Mouse (Mus musculus) MEL (cell line): ENCODE results near the gene Gm42791. TPM values are rescaled to one million over a fixed set of nuclear protein-coding genes. Genes with fewer than 3 reads are reported as not detected.

Experiments used
- DNase-seq: peaks from one replicate; pipeline ENCODE4 v3.0.0; 2011; ENCODE audit warnings: low read depth, low spot score
- H3K27ac ChIP-seq: 2 replicates; pipeline ENCODE4 v1.5.1; 2012; ENCODE audit warnings: low read depth, mild to moderate bottlenecking, control low read depth, low read length, moderate library complexity; ENCODE audit not compliant: control insufficient read depth
- H3K27me3 ChIP-seq, 2 experiments: fragments of 150-350 bp in 1 of 2; sonication (generic) in 1 of 2; 2 replicates each; pipeline ENCODE4 v1.6.1; 2012; ENCODE audit warnings: low read length in 2 of 2, mild to moderate bottlenecking in 2 of 2, improper control_type of control experiment in 1 of 2, moderate library complexity in 1 of 2; ENCODE audit not compliant: insufficient read depth in 2 of 2, control insufficient read depth in 1 of 2
- H3K36me3 ChIP-seq, 2 experiments: 2 replicates each; pipeline ENCODE4 v1.6.1; 2012 to 2014; ENCODE audit warnings: low read length in 2 of 2, improper control_type of control experiment in 1 of 2, inconsistent platforms in 1 of 2, mild to moderate bottlenecking in 1 of 2; ENCODE audit not compliant: insufficient read depth in 2 of 2, control insufficient read depth in 1 of 2
- H3K4me1 ChIP-seq, 2 experiments: fragments of 150-350 bp in 1 of 2; sonication (generic) in 1 of 2; 2 replicates each; pipeline ENCODE4 v1.6.1; 2012; ENCODE audit warnings: low read length in 2 of 2, improper control_type of control experiment in 1 of 2, mild to moderate bottlenecking in 1 of 2; ENCODE audit not compliant: insufficient read depth in 2 of 2, control insufficient read depth in 1 of 2
- H3K4me3 ChIP-seq, 2 experiments: fragments of 150-350 bp in 1 of 2; sonication (generic) in 1 of 2; 2 replicates each; pipeline ENCODE4 v1.5.1; 2012; ENCODE audit warnings: low read depth in 2 of 2, low read length in 2 of 2, mild to moderate bottlenecking in 2 of 2, moderate library complexity in 2 of 2, control low read depth in 1 of 2, improper control_type of control experiment in 1 of 2; ENCODE audit not compliant: control insufficient read depth in 1 of 2, insufficient read depth in 1 of 2
- H3K79me2 ChIP-seq: 2 replicates; pipeline ENCODE4 v1.6.1; 2012; ENCODE audit warnings: mild to moderate bottlenecking, low read length, moderate library complexity; ENCODE audit not compliant: control insufficient read depth, poor library complexity, insufficient read depth
- H3K9ac ChIP-seq: 2 replicates; pipeline ENCODE4 v1.6.1; 2012; ENCODE audit warnings: low read depth, mild to moderate bottlenecking, control low read depth, low read length, moderate library complexity; ENCODE audit not compliant: control insufficient read depth, poor library complexity, severe bottlenecking
- H3K9me3 ChIP-seq: fragments of 150-350 bp; sonication (generic); replicated peaks from 2 replicates; pipeline ENCODE4 v1.6.1; 2012; ENCODE audit warnings: mild to moderate bottlenecking, low read length, improper control_type of control experiment, moderate library complexity; ENCODE audit not compliant: insufficient read depth
- CTCF ChIP-seq, 3 experiments: IDR thresholded peaks in 2 of 3; conservative IDR thresholded peaks in 1 of 3; 2 replicates each; pipeline ENCODE4 v1.5.1; 2011 to 2012; ENCODE audit warnings: low read length in 3 of 3, low read depth in 2 of 3, mild to moderate bottlenecking in 2 of 3, improper control_type of control experiment in 1 of 3, inconsistent platforms in 1 of 3, mixed read lengths in 1 of 3, moderate library complexity in 1 of 3; ENCODE audit not compliant: control insufficient read depth in 1 of 3, insufficient read depth in 1 of 3, poor library complexity in 1 of 3, severe bottlenecking in 1 of 3
- EP300 ChIP-seq, 2 experiments: IDR thresholded peaks; 2 replicates each; pipeline ENCODE4 v1.6.1; 2011; ENCODE audit warnings: improper control_type of control experiment in 2 of 2, low read length in 2 of 2, low read depth in 1 of 2, mild to moderate bottlenecking in 1 of 2
- ETS1 ChIP-seq: IDR thresholded peaks from 2 replicates; pipeline ENCODE4 v1.6.1; 2012; ENCODE audit warnings: low read depth, mild to moderate bottlenecking, inconsistent platforms, low read length, improper control_type of control experiment, moderate library complexity
- JUND ChIP-seq: IDR thresholded peaks from 2 replicates; pipeline ENCODE4 v1.6.1; 2011; ENCODE audit warnings: low read depth, mild to moderate bottlenecking, improper control_type of control experiment, low read length
- MAZ ChIP-seq: IDR thresholded peaks from 2 replicates; pipeline ENCODE4 v1.6.1; 2012; ENCODE audit warnings: low read depth, mild to moderate bottlenecking, inconsistent platforms, low read length, improper control_type of control experiment
- MXI1 ChIP-seq: IDR thresholded peaks from 2 replicates; pipeline ENCODE4 v1.6.1; 2011; ENCODE audit warnings: mild to moderate bottlenecking, low read depth, low read length, improper control_type of control experiment
- MYB ChIP-seq: IDR thresholded peaks from 2 replicates; pipeline ENCODE4 v1.6.1; 2011; ENCODE audit warnings: mild to moderate bottlenecking, low read depth, low read length, improper control_type of control experiment
- MYC ChIP-seq: IDR thresholded peaks from 2 replicates; pipeline ENCODE4 v1.6.1; 2011; ENCODE audit warnings: low read depth, mild to moderate bottlenecking, low read length, improper control_type of control experiment, moderate library complexity
- POLR2A ChIP-seq, 2 experiments: IDR thresholded peaks; 2 replicates each; pipeline ENCODE4 v1.6.1; 2011 to 2012; ENCODE audit warnings: low read length in 2 of 2, mild to moderate bottlenecking in 2 of 2, control low read depth in 1 of 2, improper control_type of control experiment in 1 of 2, low read depth in 1 of 2, moderate library complexity in 1 of 2; ENCODE audit not compliant: control insufficient read depth in 1 of 2, insufficient read depth in 1 of 2, poor library complexity in 1 of 2
- POLR2AphosphoS2 ChIP-seq: IDR thresholded peaks from 2 replicates; pipeline ENCODE4 v1.6.1; 2011; ENCODE audit warnings: low read length, improper control_type of control experiment
- POLR2AphosphoS5 ChIP-seq: IDR thresholded peaks from 2 replicates; pipeline ENCODE4 v1.6.1; 2012; ENCODE audit warnings: low read depth, borderline replicate concordance, mild to moderate bottlenecking, inconsistent platforms, low read length, moderate library complexity, mixed read lengths
- RAD21 ChIP-seq: IDR thresholded peaks from 2 replicates; pipeline ENCODE4 v1.6.1; 2011; ENCODE audit warnings: mild to moderate bottlenecking, low read depth, low read length, improper control_type of control experiment
- RCOR1 ChIP-seq: IDR thresholded peaks from 2 replicates; pipeline ENCODE4 v1.6.1; 2012; ENCODE audit warnings: low read depth, mild to moderate bottlenecking, inconsistent platforms, low read length, improper control_type of control experiment
- SIN3A ChIP-seq: IDR thresholded peaks from 2 replicates; pipeline ENCODE4 v1.6.1; 2012; ENCODE audit warnings: low read length, improper control_type of control experiment, inconsistent platforms
- TBP ChIP-seq: IDR thresholded peaks from 2 replicates; pipeline ENCODE4 v1.8.0; 2011; ENCODE audit warnings: low read depth, low read length, improper control_type of control experiment
- UBTF ChIP-seq: IDR thresholded peaks from 2 replicates; pipeline ENCODE4 v1.6.1; 2012; ENCODE audit warnings: low read depth, mild to moderate bottlenecking, inconsistent platforms, low read length, improper control_type of control experiment, moderate library complexity, borderline replicate concordance; ENCODE audit not compliant: insufficient read depth
- USF1 ChIP-seq: IDR thresholded peaks from 2 replicates; pipeline ENCODE4 v1.6.1; 2014; ENCODE audit warnings: low read depth, mild to moderate bottlenecking, inconsistent platforms, low read length, improper control_type of control experiment, moderate library complexity
- USF2 ChIP-seq, 2 experiments: IDR thresholded peaks; 2 replicates each; pipeline ENCODE4 v1.6.1; 2011 to 2012; ENCODE audit warnings: improper control_type of control experiment in 2 of 2, low read length in 2 of 2, borderline replicate concordance in 1 of 2, inconsistent platforms in 1 of 2, low read depth in 1 of 2, mild to moderate bottlenecking in 1 of 2; ENCODE audit not compliant: insufficient read depth in 1 of 2
- ZMIZ1 ChIP-seq: IDR thresholded peaks from 2 replicates; pipeline ENCODE4 v1.6.1; 2012; ENCODE audit warnings: low read depth, mild to moderate bottlenecking, inconsistent platforms, low read length, improper control_type of control experiment, moderate library complexity
- ZNF384 ChIP-seq: IDR thresholded peaks from 2 replicates; pipeline ENCODE4 v1.6.1; 2012; ENCODE audit warnings: low read depth, mild to moderate bottlenecking, inconsistent platforms, low read length, improper control_type of control experiment
- polyA plus RNA-seq, 2 experiments: library from polyadenylated mRNA; stranded (reverse) in 1 of 2; unstranded in 1 of 2; fragments of >175 nt in 1 of 2; fragments of >200 nt in 1 of 2; gene quantifications; 2 replicates each; pipeline versions ENCODE4 v1.2.1 to v1.2.4; 2012; ENCODE audit warnings: low replicate concordance in 2 of 2, low read depth in 1 of 2; ENCODE audit not compliant: insufficient read length in 2 of 2, insufficient read depth in 1 of 2, missing spikeins in 1 of 2
- total RNA-seq: library from RNA; depleted of rRNA; stranded (reverse); fragments of 300-350 nt; gene quantifications from 2 replicates; pipeline ENCODE4 v1.2.3, GENCODE M21; 2012

Gm42791 gene
- total and polyA plus RNA-seq, 3 experiments, result 1.2 to 2.1 TPM; not detected in 1

DNA sequence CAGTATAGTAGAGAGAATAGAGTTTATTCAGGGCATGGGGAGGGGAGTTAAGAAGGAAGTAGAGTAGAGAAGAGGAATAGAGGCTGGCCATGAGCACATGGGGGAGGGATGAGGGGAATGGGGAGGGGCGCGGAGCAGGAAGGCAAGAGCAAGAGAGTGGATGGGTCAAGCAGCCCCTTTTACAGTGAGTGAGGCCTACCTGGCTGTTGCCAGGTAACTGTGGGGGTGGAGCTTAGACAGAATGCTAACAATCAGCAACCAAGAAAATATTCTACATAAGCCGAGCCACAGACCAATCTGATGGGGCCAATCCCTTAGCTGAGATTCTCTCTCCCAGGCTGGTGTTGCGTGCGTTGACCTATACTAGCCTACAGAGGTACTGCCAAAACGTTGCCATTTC lies 39.4 kb downstream of the Gm42791 start:
- H3K9ac ChIP-seq, result no peak overlapping the region
- no peak overlapping the region for H3K4me3 ChIP-seq
- H3K36me3 ChIP-seq, result peaks cover 0 to 4% of the 10 kb centered on the region in 2 experiments; a peak in 2 of 4 replicates
- no peaks in the 10 kb centered on the region for H3K27me3 ChIP-seq
- no peaks in the 10 kb centered on the region for H3K79me2 ChIP-seq
- H3K4me1 ChIP-seq, result peaks cover 4 to 14% of the 10 kb centered on the region in 2 experiments; a peak in 3 of 4 replicates
- TF ChIP-seq POLR2AphosphoS5 (no peak), JUND (no peak), POLR2A (IDR thresholded peaks at IDR 0.05; ENCODE audit: control insufficient read depth in 1 of 2, insufficient read depth in 1 of 2, low read depth in 1 of 2, low read length in 2 of 2, poor library complexity in 1 of 2) (no peak), TBP (no peak), USF2 (IDR thresholded peaks at IDR 0.05; ENCODE audit: borderline replicate concordance in 1 of 2, insufficient read depth in 1 of 2, low read depth in 1 of 2, low read length in 2 of 2) (no peak), MYB (no peak), ETS1 (no peak), ZMIZ1 (no peak), USF1 (no peak), POLR2AphosphoS2 (no peak), MXI1 (no peak), UBTF (no peak), EP300 (IDR thresholded peaks at IDR 0.05; ENCODE audit: low read depth in 1 of 2, low read length in 2 of 2) (no peak), RCOR1 (no peak), MAZ (no peak)
- no peaks in the 10 kb centered on the region for H3K9me3 ChIP-seq
- DNase-seq, result no peak
- no peak overlapping the region for H3K27ac ChIP-seq

DNA sequence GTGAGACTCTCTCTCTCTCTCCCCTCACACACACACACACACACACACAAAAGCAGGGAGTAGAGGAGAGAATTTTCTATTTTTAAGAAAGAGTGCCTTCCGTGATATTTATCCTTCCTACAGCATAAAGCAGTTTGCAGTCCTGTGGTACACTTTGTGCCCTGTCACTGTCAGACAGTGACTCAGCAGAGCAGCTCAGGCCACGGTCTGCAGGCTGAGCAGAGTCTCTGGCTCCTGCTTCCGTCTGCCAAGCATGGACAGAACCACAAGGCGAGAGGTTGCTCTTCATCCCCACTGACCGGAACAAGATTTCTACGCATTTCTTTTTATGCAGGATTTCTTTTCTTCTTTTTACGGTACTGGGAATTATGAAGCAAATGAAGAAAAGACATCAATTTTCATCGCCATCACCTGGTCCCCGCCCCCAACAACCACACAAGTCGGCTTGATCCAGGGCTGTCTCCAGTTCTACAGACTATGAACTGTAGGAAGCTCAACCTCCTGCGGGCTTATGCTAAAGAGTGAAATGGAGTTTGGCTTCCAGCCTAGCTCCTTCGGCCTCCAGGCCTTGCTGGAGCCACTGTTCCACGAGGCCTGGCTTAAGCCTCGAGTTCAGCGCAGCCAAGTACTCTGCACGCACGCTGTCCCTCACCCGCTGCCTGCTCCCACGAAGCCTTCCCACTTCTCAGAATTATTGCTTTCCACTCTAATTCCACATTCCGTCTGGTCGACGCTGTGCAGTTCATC lies 40.5 kb downstream of the Gm42791 start:
- H3K4me3 ChIP-seq, result no peak overlapping the region
- H3K27ac ChIP-seq, result no peak overlapping the region
- H3K9ac ChIP-seq, result no peak overlapping the region
- TF ChIP-seq POLR2AphosphoS5 (no peak), ETS1 (no peak), CTCF (IDR thresholded peaks at IDR 0.05 in 2 of 3, conservative IDR thresholded peaks at IDR 0.05 in 1 of 3; ENCODE audit: control insufficient read depth in 1 of 3, insufficient read depth in 1 of 3, low read depth in 2 of 3, low read length in 3 of 3, poor library complexity in 1 of 3, severe bottlenecking in 1 of 3) (no peak), MYC (no peak), SIN3A (no peak), POLR2A (IDR thresholded peaks at IDR 0.05; ENCODE audit: control insufficient read depth in 1 of 2, insufficient read depth in 1 of 2, low read depth in 1 of 2, low read length in 2 of 2, poor library complexity in 1 of 2) (no peak), USF1 (no peak), ZNF384 (no peak), RAD21 (no peak)
- TF ChIP-seq, all 39 proteins: peak for 0
- H3K9me3 ChIP-seq, result no peaks in the 10 kb centered on the region
- H3K79me2 ChIP-seq, result no peaks in the 10 kb centered on the region
- no peaks in the 10 kb centered on the region for H3K27me3 ChIP-seq
- H3K4me1 ChIP-seq, result peaks cover 4 to 14% of the 10 kb centered on the region in 2 experiments; a peak in 3 of 4 replicates
- DNase-seq, result peak; percentile 48
- H3K36me3 ChIP-seq, result peaks cover 0 to 4% of the 10 kb centered on the region in 2 experiments; a peak in 2 of 4 replicates
